Mouse (Mus musculus) heart, embryonic 16.5 days (tissue): Measurements from ENCODE around the gene Cdhr2. TPM values are rescaled to one million over a fixed set of nuclear protein-coding genes. Genes with fewer than 3 reads are reported as not detected.

Experiments used
- ATAC-seq: fragments of 200-750 bp; cut with Nextera tagmentation; replicated peaks from 2 replicates; pipeline ENCODE4 v1.8.0; 2017; ENCODE audit warnings: moderate number of reproducible peaks; ENCODE audit not compliant: insufficient read depth, low FRiP score; ENCODE audit errors: extremely low read depth
- H3K27ac ChIP-seq: fragments of 300-500 bp; sonication (generic); 2 replicates; pipeline ENCODE4 v1.5.1; 2014; ENCODE audit warnings: mild to moderate bottlenecking, low read length, control low read depth, moderate library complexity
- H3K27me3 ChIP-seq: fragments of 300-500 bp; sonication (generic); 2 replicates; pipeline ENCODE4 v1.6.1; 2014; ENCODE audit warnings: low read length, mixed read lengths; ENCODE audit not compliant: control insufficient read depth, insufficient read depth
- H3K36me3 ChIP-seq: fragments of 300-500 bp; sonication (generic); 2 replicates; pipeline ENCODE4 v1.6.1; 2014; ENCODE audit not compliant: control insufficient read depth, insufficient read depth
- H3K4me1 ChIP-seq: fragments of 300-500 bp; sonication (generic); 2 replicates; pipeline ENCODE4 v1.6.1; 2014; ENCODE audit warnings: low read length, mixed read lengths; ENCODE audit not compliant: control insufficient read depth, insufficient read depth
- H3K4me2 ChIP-seq: fragments of 300-500 bp; sonication (generic); 2 replicates; pipeline ENCODE4 v1.6.1; 2014; ENCODE audit warnings: low read depth, mild to moderate bottlenecking, control low read depth, low read length
- H3K4me3 ChIP-seq: fragments of 300-500 bp; sonication (generic); 2 replicates; pipeline ENCODE4 v1.5.1; 2014; ENCODE audit warnings: mild to moderate bottlenecking, control low read depth, low read length
- H3K9ac ChIP-seq: fragments of 300-500 bp; sonication (generic); 2 replicates; pipeline ENCODE4 v1.6.1; 2014; ENCODE audit warnings: low read length, control low read depth
- H3K9me3 ChIP-seq: fragments of 300-500 bp; sonication (generic); replicated peaks from 2 replicates; pipeline ENCODE4 v1.6.1; 2016; ENCODE audit warnings: low read length; ENCODE audit not compliant: control insufficient read depth
- WGBS: fragments of 180-500 bp; shearing (Covaris S2); extraction: QIAGEN DNeasy Blood & Tissue Kit; methylation state at CpG from one replicate; pipeline ENCODE4 v1.1.7; 2014; 5-methylcytosine and 5-hydroxymethylcytosine counted together
- polyA plus RNA-seq: library from polyadenylated mRNA; unstranded; fragments of >200 nt; fragmentation: Nextera tagmentation; extraction: Ambion mirVana; gene quantifications from 2 replicates; pipeline ENCODE4 v1.2.1, GENCODE M21; 2015

Gene Cdhr2
- polyA plus RNA-seq, 1 experiment from 2014 or later = 0.89 TPM

DNA sequence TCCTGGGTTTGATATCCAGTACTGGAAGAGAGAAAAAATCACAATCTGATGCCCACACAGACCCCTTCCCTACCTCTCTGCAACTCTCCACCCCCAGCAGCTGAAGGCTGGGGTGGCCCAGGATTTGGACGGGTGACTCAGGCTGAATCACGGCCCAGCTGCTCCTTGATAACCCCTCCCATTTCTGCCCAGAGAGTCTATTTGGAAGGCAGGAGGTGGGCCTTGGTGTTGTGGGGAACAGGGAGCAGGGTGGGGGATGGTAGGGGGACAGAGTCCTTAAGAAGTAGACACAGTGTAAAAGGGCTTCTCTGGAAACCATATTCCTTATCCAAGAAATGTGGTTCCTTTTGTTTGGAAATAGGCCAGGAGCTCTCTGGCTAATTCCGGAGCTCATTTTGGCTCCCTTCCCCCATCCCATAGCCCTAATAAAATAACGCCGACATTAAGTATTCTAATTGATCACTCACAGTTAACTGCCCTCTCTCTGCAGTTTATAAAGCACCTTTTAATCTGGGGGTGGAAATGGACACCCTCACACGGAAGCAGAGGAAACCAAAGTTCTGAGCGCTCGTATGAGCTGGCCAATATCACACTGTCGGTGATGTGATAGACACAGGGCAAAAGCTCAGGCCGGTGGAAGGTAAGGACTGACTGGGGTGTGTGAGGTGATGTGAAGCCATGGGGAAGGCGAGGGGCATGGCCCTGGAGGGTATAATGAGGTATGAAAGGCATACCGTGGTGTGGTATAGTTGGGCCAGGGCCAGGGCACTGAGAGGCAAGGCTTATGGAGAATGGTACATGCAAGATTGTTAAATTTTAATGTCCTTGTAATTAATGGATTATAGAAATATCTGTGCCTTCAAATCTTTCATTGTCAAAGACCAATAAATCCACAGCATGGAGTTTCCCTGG lies 53.2 kb downstream of the Cdhr2 start:
- no peaks in the 10 kb centered on the region for H3K36me3 ChIP-seq
- no peak overlapping the region for H3K4me3 ChIP-seq
- H3K9ac ChIP-seq = no peak overlapping the region
- peaks cover 8% of the 10 kb centered on the region for H3K4me1 ChIP-seq
- H3K9me3 ChIP-seq = no peaks in the 10 kb centered on the region
- no peak overlapping the region for H3K27ac ChIP-seq
- ATAC-seq = no peak
- 30% methylated on average over 12 of the region's 12 CpGs for WGBS
- no peak overlapping the region for H3K4me2 ChIP-seq
- peaks cover 54% of the 10 kb centered on the region for H3K27me3 ChIP-seq

DNA sequence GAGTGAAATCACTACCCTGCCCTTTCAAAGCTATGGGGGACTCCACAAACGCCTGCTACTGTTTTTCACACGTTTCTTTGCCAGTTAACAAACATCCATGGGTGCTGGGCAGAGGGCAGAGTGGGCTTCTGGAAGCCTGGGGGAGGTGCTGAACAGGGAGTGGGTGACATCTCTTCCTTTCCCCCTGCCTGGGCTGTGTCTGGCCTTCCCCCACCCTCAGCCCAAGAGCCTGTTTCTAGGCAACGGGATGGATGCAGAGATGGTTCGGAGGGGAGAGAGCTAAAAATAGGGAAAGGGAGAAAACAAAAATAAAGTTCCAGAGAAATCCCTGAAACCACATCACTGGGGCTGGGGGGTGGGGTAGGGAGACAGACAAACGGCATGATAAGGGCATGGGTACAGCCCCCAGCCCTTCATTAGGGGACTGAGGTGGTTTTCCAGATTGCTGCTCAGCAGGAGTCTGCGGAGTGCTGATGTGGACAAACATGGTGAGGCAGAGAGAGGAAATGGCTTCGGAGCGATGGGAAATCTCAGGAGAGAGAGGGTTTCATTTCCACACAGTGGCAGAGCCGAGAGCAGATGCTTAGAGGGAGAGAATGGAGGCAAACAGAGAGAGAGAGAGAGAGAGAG lies 54.1 kb downstream of the Cdhr2 start:
- no peak for ATAC-seq
- H3K27me3 ChIP-seq = peaks cover 54% of the 10 kb centered on the region
- 7% methylated on average over 9 of the region's 9 CpGs for WGBS
- H3K4me3 ChIP-seq = no peak overlapping the region
- no peak overlapping the region for H3K9ac ChIP-seq
- peaks cover 3% of the 10 kb centered on the region; the same call in 1 of the 2 replicates for H3K4me1 ChIP-seq
- no peak overlapping the region for H3K4me2 ChIP-seq
- H3K36me3 ChIP-seq = no peaks in the 10 kb centered on the region
- no peak overlapping the region for H3K27ac ChIP-seq
- no peaks in the 10 kb centered on the region for H3K9me3 ChIP-seq

DNA sequence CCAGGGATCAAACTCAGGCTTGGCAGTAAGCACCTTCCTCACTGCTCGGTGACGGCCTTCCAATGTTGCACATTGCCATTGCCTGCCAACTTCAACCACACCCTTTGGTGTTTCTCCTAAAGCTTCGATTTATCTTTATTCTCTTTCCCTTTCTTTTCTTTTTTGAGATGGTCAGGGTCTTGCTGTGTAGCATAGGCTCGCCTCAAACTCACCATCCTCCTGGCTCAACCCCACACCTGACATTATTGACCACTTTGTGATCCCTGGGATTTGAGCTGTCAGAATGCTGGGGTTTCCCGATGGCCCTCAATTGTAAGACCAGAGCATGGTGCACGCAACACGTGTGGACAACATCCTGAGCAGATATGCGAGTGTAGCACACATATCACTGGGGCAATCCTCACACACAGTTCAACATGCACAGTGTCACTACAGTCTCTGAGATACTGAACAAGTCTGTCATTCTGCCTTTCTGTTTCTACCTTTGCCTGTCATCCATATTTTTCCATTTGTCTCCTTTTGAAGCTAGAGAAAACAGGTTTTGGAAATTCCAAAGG lies 55.0 kb downstream of the Cdhr2 start:
- Histone ChIP-seq H3K9me3 (no peaks in the 10 kb centered on the region), H3K4me3 (no peak overlapping the region), H3K4me1 (peaks cover 3% of the 10 kb centered on the region; the same call in 1 of the 2 replicates), H3K36me3 (no peaks in the 10 kb centered on the region), H3K27ac (no peak overlapping the region), H3K27me3 (peaks cover 53% of the 10 kb centered on the region), H3K9ac (no peak overlapping the region), H3K4me2 (no peak overlapping the region)
- WGBS = 82% methylated on average over 8 of the region's 8 CpGs
- ATAC-seq = no peak

DNA sequence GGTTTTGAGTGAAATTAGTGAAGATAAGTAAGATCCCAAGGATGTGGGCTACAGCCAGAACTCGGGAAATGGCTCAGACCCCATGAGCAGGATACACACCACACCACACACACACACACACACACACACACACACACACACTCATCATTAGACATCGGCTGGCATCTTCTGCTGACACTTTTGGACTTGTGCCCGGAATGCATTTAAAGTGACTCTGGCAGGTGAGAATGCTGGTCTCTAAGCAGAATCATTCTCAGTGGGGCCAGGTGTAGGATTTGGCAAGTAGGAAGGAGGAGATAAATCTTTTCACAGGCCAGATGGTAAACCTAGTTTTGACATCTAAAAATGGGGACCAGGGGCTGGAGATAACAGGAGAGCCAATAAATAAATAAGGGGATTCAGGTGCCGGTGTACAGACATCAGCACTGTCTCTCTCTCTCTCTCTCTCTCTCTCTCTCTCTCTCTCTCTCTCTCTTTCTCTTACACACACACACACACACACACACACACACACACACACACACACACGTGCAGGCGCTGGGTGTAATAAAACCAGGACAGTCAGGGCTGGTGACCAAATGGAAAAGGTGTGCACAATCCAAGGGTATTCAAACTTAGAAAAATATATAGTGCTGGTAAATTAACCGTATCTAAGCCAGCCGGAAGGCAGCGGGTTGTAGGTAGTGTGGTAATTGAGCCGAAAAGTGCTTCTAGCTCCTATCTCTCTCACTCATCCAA lies 56.0 kb downstream of the Cdhr2 start:
- 0 out of 2 replicates have a peak overlapping the region, but pooled peaks have one; percentile 42 for H3K4me3 ChIP-seq
- 46% methylated on average over 10 of the region's 10 CpGs for WGBS
- H3K27me3 ChIP-seq = peaks cover 52% of the 10 kb centered on the region
- H3K36me3 ChIP-seq = no peaks in the 10 kb centered on the region
- no peak overlapping the region for H3K9ac ChIP-seq
- H3K27ac ChIP-seq = no peak overlapping the region
- H3K9me3 ChIP-seq = no peaks in the 10 kb centered on the region
- peak overlapping the region; percentile 62 for H3K4me2 ChIP-seq
- no peak for ATAC-seq
- H3K4me1 ChIP-seq = peaks cover 3% of the 10 kb centered on the region; the same call in 1 of the 2 replicates

DNA sequence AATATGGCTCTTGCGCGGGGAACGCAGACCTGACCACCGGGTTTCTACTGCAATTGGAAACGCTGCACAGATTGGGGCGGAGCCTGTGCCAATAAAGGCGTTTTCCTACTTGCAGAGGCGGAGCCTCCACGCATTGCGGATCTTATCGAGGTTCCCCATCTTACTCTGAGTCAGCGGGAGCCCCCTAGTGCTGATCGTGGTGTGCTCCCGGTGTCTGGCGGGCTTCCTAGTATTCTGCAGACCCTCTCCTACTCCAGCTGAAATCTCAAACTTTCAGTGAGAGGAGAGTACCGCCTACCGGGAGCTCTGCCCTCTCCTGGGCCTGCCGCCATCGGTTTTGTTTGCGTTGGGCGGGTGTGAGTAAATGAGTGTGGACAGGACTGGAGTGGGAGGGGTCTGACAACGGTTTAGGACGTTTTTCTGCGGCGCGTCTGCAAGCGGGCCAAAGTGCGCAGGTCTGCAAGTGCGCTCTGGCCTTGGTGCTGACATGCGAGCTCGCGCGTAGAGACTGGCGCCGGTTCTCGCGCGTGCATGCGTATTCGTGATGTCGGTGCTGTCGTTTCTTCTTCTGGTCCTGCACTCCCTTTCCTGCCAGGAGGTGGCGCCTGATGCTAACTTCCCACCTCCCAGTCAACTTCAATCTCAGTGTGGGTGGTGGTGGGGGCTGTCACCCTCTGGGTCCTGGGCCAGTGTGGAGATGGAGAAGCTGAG lies 56.9 kb downstream of the Cdhr2 start:
- peak; percentile 76 for ATAC-seq
- Histone ChIP-seq H3K4me1 (peaks cover 3% of the 10 kb centered on the region; the same call in 1 of the 2 replicates), H3K4me3 (peak overlapping the region; percentile 42), H3K4me2 (peak overlapping the region; percentile 62), H3K9me3 (no peaks in the 10 kb centered on the region), H3K27me3 (peaks cover 58% of the 10 kb centered on the region), H3K27ac (no peak overlapping the region), H3K36me3 (no peaks in the 10 kb centered on the region), H3K9ac (no peak overlapping the region)
- under 1% methylated on average over 43 of the region's 43 CpGs for WGBS

DNA sequence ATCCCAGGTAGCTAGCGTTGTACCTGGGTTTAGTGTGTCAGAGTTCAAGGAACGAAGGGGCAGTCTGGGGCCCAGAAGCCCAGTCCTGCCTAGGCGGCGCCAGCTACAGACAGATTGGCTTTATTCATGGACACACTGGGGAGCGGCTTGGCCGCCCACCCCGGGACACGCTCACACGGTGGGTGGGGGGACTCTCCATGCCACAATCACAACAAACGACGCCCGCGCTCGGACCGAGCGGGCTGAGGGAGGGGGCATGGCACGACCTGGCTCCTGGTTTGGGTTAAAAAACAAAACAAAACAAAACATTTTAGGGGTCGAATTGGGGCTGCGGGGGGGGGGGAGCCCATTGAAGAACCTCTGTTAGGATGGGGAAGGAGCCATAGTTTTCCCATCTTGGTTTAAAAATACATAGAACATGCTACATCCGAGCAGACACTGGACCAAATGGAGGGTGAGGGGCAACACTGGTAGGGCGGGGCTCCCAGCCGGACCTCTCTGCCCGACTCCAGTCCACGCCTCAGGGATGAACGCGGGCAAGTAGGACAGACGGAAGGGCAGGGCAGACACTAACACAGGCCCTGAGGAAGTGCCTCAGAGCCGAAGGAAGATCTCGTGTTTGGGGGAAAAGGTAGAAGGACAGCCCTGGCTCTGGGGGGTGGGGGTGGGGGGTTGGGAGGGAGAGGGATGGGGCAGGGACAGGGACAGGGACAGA lies 57.7 kb downstream of the Cdhr2 start:
- Histone ChIP-seq H3K36me3 (no peaks in the 10 kb centered on the region), H3K9me3 (no peaks in the 10 kb centered on the region), H3K27ac (no peak overlapping the region), H3K4me2 (peak overlapping the region; percentile 19; the same call in 1 of the 2 replicates), H3K4me3 (no peak overlapping the region), H3K27me3 (peaks cover 65% of the 10 kb centered on the region), H3K4me1 (peaks cover 3% of the 10 kb centered on the region; the same call in 1 of the 2 replicates), H3K9ac (no peak overlapping the region)
- WGBS = 2% methylated on average over 29 of the region's 29 CpGs
- ATAC-seq = 0 out of 2 replicates have a peak, but pooled peaks have one; percentile 21

DNA sequence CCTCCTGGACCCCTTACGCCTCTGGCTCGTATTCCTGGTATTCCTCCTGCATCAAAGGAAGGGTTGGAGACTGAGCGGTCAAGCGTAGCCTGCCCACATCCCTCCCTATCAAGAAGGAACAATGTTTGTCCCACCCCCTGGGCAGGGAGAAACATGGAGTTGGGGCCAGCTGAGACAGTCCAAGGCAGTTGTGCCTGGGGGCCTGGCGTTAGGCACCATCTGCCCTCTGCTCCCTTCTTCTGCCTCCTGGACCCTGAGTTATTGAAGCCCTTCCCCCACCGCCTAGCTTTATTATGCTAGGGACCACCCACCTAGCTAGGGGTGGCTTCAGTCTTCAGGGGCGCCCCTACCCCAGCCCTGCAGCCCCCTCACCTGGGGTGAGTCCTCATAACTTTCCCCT lies 58.2 kb downstream of the Cdhr2 start:
- Histone ChIP-seq H3K4me2 (no peak overlapping the region), H3K4me3 (no peak overlapping the region), H3K36me3 (no peaks in the 10 kb centered on the region), H3K27me3 (peaks cover 69% of the 10 kb centered on the region), H3K27ac (no peak overlapping the region), H3K4me1 (peaks cover 3% of the 10 kb centered on the region; the same call in 1 of the 2 replicates), H3K9me3 (no peaks in the 10 kb centered on the region), H3K9ac (no peak overlapping the region)
- no peak for ATAC-seq
- WGBS = 16% methylated on average over 7 of the region's 7 CpGs
